Mouse (Mus musculus) liver, postnatal 0 days (tissue): ENCODE data around the gene Fga.

Source experiments
- CTCF ChIP-seq: sonication (generic); IDR thresholded peaks from 2 replicates; pipeline ENCODE4 v1.5.1; 2016; ENCODE audit warnings: antibody characterized with exemption, low read depth
- EP300 ChIP-seq: IDR thresholded peaks from 2 replicates; pipeline ENCODE4 v1.6.1; 2016; ENCODE audit warnings: antibody characterized with exemption, low read depth, mild to moderate bottlenecking

DNA sequence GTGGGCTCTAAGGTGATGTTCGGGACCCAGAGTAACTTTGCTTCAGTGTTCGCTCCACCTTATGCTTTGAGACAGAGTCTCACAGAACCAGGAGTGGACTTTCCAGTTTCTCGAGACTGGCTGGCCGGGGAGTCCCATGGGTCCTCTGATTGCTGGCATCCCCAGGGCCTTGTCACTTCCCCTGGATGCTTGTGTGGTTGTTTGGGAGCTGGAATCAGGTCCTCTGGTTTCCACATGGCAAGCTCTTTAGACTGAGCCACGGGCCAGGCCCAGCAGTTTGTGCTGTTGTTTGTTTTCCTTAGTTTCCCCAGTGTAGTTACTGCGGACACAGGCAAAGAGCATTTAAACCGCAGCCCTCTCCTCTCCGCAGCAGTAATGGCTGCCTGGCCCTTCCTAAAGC, 7.9 kb downstream of the Fga start:
- TF ChIP-seq EP300 (no peak), CTCF (no peak)
